Mouse (Mus musculus) gastrocnemius, adult 8-10 months (tissue): ENCODE results near the gene Pus1. TPM values are rescaled to one million over a fixed set of nuclear protein-coding genes. Genes with fewer than 3 reads are reported as not detected.
"Not testable (repeated sequence)": the region's sequence is repeated elsewhere in the genome, so short reads cannot be mapped to it uniquely, and the experiment has no call there.

ENCODE experiments used
- DNase-seq, 2 experiments: peaks; one replicate each; pipeline ENCODE4 v3.0.0; 2022; ENCODE audit warnings: low spot score in 2 of 2
- total RNA-seq, 4 experiments: library from RNA; stranded (reverse); gene quantifications; 2 replicates each; pipeline ENCODE4 v1.2.4; 2022

Pus1 gene
- total RNA-seq, 4 experiments from 2014 or later: 11.5 to 14.0 (median 12.4) TPM

GRCm38 (mm10) chr5:110781529-110782238, 1.2 kb upstream of the Pus1 start:
- DNase-seq: no peak

- DNase-seq: no peak
These were observed 486 bp upstream of the Pus1 start for GRCm38 (mm10) chr5:110780761-110781528.

GRCm38 (mm10) chr5:110779276-110779997, 1.0 kb downstream of the Pus1 start:
- no peak for DNase-seq

- DNase-seq: no peak
These were observed 2.2 kb downstream of the Pus1 start for GRCm38 (mm10) chr5:110778263-110778662.

GRCm38 (mm10) chr5:110776141-110776540, 4.3 kb downstream of the Pus1 start:
- no peak for DNase-seq

GRCm38 (mm10) chr5:110774511-110774910, 5.9 kb downstream of the Pus1 start:
- no peak for DNase-seq

GRCm38 (mm10) chr5:110772945-110773344, 7.5 kb downstream of the Pus1 start:
- not testable (repeated sequence) for DNase-seq

- peak; percentile 99 for DNase-seq
These were observed 9.9 kb downstream of the Pus1 start, which contains the start of gene Ep400 for GRCm38 (mm10) chr5:110770448-110771158. Gene Ep400, minus strand, starts transcription at chr5:110770717.

- DNase-seq: peak; percentile 29 to 31
These were observed 10.4 kb downstream of the Pus1 start for GRCm38 (mm10) chr5:110770031-110770445.

GRCm38 (mm10) chr5:110769272-110769671, 11.2 kb downstream of the Pus1 start:
- no peak for DNase-seq

- DNase-seq: no peak
These were observed 16.6 kb downstream of the Pus1 start for GRCm38 (mm10) chr5:110763890-110764289.

- DNase-seq: no peak
These were observed 35.4 kb downstream of the Pus1 start for GRCm38 (mm10) chr5:110745021-110745420.

- no peak for DNase-seq
These were observed 40.8 kb downstream of the Pus1 start for GRCm38 (mm10) chr5:110739496-110740275.

GRCm38 (mm10) chr5:110735606-110736005, 44.9 kb downstream of the Pus1 start:
- no peak for DNase-seq

GRCm38 (mm10) chr5:110733231-110733823, 47.1 kb downstream of the Pus1 start:
- no peak for DNase-seq

GRCm38 (mm10) chr5:110731227-110731626, 49.2 kb downstream of the Pus1 start:
- no peak for DNase-seq

- DNase-seq: no peak
These were observed 52.6 kb downstream of the Pus1 start for GRCm38 (mm10) chr5:110727850-110728249.
